Mouse (Mus musculus): ENCODE measurements around the gene Uggt2.

- no peak for TF ChIP-seq CTCF (IDR thresholded peaks at IDR 0.05; ENCODE audit: extremely low read depth, insufficient read depth, insufficient read length, insufficient replicate concordance)
- TF ChIP-seq POLR2A (IDR thresholded peaks at IDR 0.05; ENCODE audit: low read depth, low read length) = no peak
These were observed 131.6 kb downstream of the Uggt2 start for GRCm38 (mm10) chr14:118967646-118968045.
